Mouse (Mus musculus): Measurements from ENCODE around the gene Cstf2.

- TF ChIP-seq CTCF (IDR thresholded peaks at IDR 0.05; ENCODE audit: extremely low read depth, insufficient read length, insufficient replicate concordance, low read depth, low read length), result no peak
- no peak for TF ChIP-seq POLR2A (IDR thresholded peaks at IDR 0.05; ENCODE audit: low read depth, low read length)
Observed at GRCm38 (mm10) chrX:134058040-134058875, 729 bp upstream of the Cstf2 start.

Data from small intestine, adult 2 months (tissue).